Mouse (Mus musculus) embryonic facial prominence, embryonic 13.5 days (tissue): ENCODE data around the gene 4930544D05Rik. TPM values are rescaled to one million over a fixed set of nuclear protein-coding genes. Genes with fewer than 3 reads are reported as not detected.

Source experiments
- ATAC-seq: fragments of 200-750 bp; cut with Nextera tagmentation; 2 replicates; pipeline ENCODE4 v1.8.0; 2017; ENCODE audit warnings: low read depth; ENCODE audit not compliant: insufficient number of reproducible peaks, insufficient read depth, low FRiP score, low TSS enrichment
- H3K27ac ChIP-seq: fragments of 300-500 bp; sonication (generic); 2 replicates; pipeline ENCODE4 v1.5.1; 2015; ENCODE audit warnings: moderate library complexity, mild to moderate bottlenecking, inconsistent platforms
- H3K27me3 ChIP-seq: fragments of 300-500 bp; sonication (generic); 2 replicates; pipeline ENCODE4 v1.6.1; 2015; ENCODE audit warnings: mild to moderate bottlenecking, inconsistent platforms
- H3K36me3 ChIP-seq: fragments of 300-500 bp; sonication (generic); 2 replicates; pipeline ENCODE4 v1.6.1; 2015; ENCODE audit warnings: mild to moderate bottlenecking, inconsistent platforms
- H3K4me1 ChIP-seq: fragments of 300-500 bp; sonication (generic); 2 replicates; pipeline ENCODE4 v1.6.1; 2015; ENCODE audit warnings: inconsistent platforms
- H3K4me2 ChIP-seq: fragments of 300-500 bp; sonication (generic); 2 replicates; pipeline ENCODE4 v1.6.1; 2015; ENCODE audit warnings: moderate library complexity, mild to moderate bottlenecking, inconsistent platforms
- H3K4me3 ChIP-seq: fragments of 300-500 bp; sonication (generic); 2 replicates; pipeline ENCODE4 v1.5.1; 2015; ENCODE audit warnings: mild to moderate bottlenecking, inconsistent platforms
- H3K9ac ChIP-seq: fragments of 300-500 bp; sonication (generic); 2 replicates; pipeline ENCODE4 v1.6.1; 2015; ENCODE audit warnings: mild to moderate bottlenecking, inconsistent platforms
- H3K9me3 ChIP-seq: fragments of 300-500 bp; sonication (generic); 2 replicates; pipeline ENCODE4 v1.6.1; 2016; ENCODE audit warnings: inconsistent platforms
- WGBS: fragments of 180-500 bp; shearing (Covaris S2); methylation state at CpG from one replicate; pipeline ENCODE4 v1.1.7; 2015; ENCODE audit warnings: mixed read lengths; 5-methylcytosine and 5-hydroxymethylcytosine counted together
- polyA plus RNA-seq: library from polyadenylated mRNA; unstranded; fragments of >200 nt; fragmentation: Nextera tagmentation; extraction: Ambion mirVana; gene quantifications from 2 replicates; pipeline ENCODE4 v1.2.1, GENCODE M21; 2015

Gene 4930544D05Rik
- polyA plus RNA-seq, 1 experiment from 2014 or later: not detected

GRCm38 (mm10) chr11:70658942-70659341 lies 43.3 kb downstream of the 4930544D05Rik start:
- H3K36me3 ChIP-seq: peaks cover 34% of the 10 kb centered on the region
- ATAC-seq: no peak
- no peak overlapping the region for H3K4me3 ChIP-seq
- WGBS: 69% methylated on average over 8 of the region's 8 CpGs
- 0 out of 2 replicates have a peak overlapping the region, but pooled peaks have one; percentile 5 for H3K4me2 ChIP-seq
- H3K4me1 ChIP-seq: peaks cover 34% of the 10 kb centered on the region
- H3K9ac ChIP-seq: 0 out of 2 replicates have a peak overlapping the region, but pooled peaks have one; percentile 100
- peak overlapping the region; percentile 14; the same call in 1 of the 2 replicates for H3K27ac ChIP-seq
- H3K9me3 ChIP-seq: no peaks in the 10 kb centered on the region
- no peaks in the 10 kb centered on the region for H3K27me3 ChIP-seq

- 87% methylated on average over 8 of the region's 8 CpGs for WGBS
- Histone ChIP-seq H3K27ac (no peak overlapping the region), H3K4me3 (no peak overlapping the region)
Measured at GRCm38 (mm10) chr11:70660571-70660970, 44.9 kb downstream of the 4930544D05Rik start.

GRCm38 (mm10) chr11:70663101-70663500 lies 47.5 kb downstream of the 4930544D05Rik start:
- Histone ChIP-seq H3K4me2 (no peak overlapping the region), H3K4me1 (peaks cover 21% of the 10 kb centered on the region), H3K9ac (no peak overlapping the region), H3K27me3 (no peaks in the 10 kb centered on the region), H3K4me3 (no peak overlapping the region), H3K27ac (no peak overlapping the region), H3K9me3 (no peaks in the 10 kb centered on the region), H3K36me3 (peaks cover 61% of the 10 kb centered on the region)
- 90% methylated on average over 8 of the region's 8 CpGs for WGBS
- ATAC-seq: no peak

More at GRCm38 (mm10) chr11:70660571-70660970, 44.9 kb downstream of the 4930544D05Rik start:
- no peak overlapping the region for H3K9ac ChIP-seq
- H3K36me3 ChIP-seq: peaks cover 50% of the 10 kb centered on the region
- ATAC-seq: no peak
- no peak overlapping the region for H3K4me2 ChIP-seq
- H3K4me1 ChIP-seq: peaks cover 33% of the 10 kb centered on the region
- no peaks in the 10 kb centered on the region for H3K9me3 ChIP-seq
- no peaks in the 10 kb centered on the region for H3K27me3 ChIP-seq

- peaks cover 61% of the 10 kb centered on the region for H3K36me3 ChIP-seq
Measured at GRCm38 (mm10) chr11:70663957-70664356, 48.3 kb downstream of the 4930544D05Rik start.

GRCm38 (mm10) chr11:70664741-70665140 lies 49.1 kb downstream of the 4930544D05Rik start:
- no peak for ATAC-seq
- Histone ChIP-seq H3K27me3 (no peaks in the 10 kb centered on the region), H3K4me2 (no peak overlapping the region), H3K27ac (no peak overlapping the region), H3K9me3 (no peaks in the 10 kb centered on the region), H3K9ac (no peak overlapping the region), H3K4me3 (no peak overlapping the region), H3K4me1 (peaks cover 14% of the 10 kb centered on the region), H3K36me3 (peaks cover 61% of the 10 kb centered on the region)
- 92% methylated on average over 9 of the region's 9 CpGs for WGBS

More at GRCm38 (mm10) chr11:70663957-70664356, 48.3 kb downstream of the 4930544D05Rik start:
- H3K27ac ChIP-seq: no peak overlapping the region
- peaks cover 14% of the 10 kb centered on the region for H3K4me1 ChIP-seq
- H3K27me3 ChIP-seq: no peaks in the 10 kb centered on the region
- no peak overlapping the region for H3K9ac ChIP-seq
- no peak overlapping the region for H3K4me3 ChIP-seq
- H3K9me3 ChIP-seq: no peaks in the 10 kb centered on the region
- no peak for ATAC-seq
- 88% methylated on average over 6 of the region's 6 CpGs for WGBS
- H3K4me2 ChIP-seq: no peak overlapping the region

Other genes starting within 250 kb of the 4930544D05Rik start
- 37.1 and 42.1 TPM in 2 replicates for gene Pelp1, start 205.8 kb upstream of the 4930544D05Rik start, polyA plus RNA-seq
- gene Arrb2, start 183.2 kb upstream of the 4930544D05Rik start, polyA plus RNA-seq: 18.1 and 19.4 TPM in 2 replicates
- 40.8 and 44.7 TPM in 2 replicates for gene Med11, start 163.9 kb upstream of the 4930544D05Rik start, polyA plus RNA-seq
- gene Zmynd15, start 156.4 kb upstream of the 4930544D05Rik start, polyA plus RNA-seq: 0.59 and 0.78 TPM in 2 replicates
- 2.4 and 2.6 TPM in 2 replicates for gene Cxcl16, start 155.9 kb upstream of the 4930544D05Rik start, polyA plus RNA-seq
- gene Tm4sf5, start 110.6 kb upstream of the 4930544D05Rik start, polyA plus RNA-seq: 0.69 TPM in 1 of 2 replicates, not detected in the other
- 0.56 TPM in 1 of 2 replicates, not detected in the other for gene Vmo1, start 101.2 kb upstream of the 4930544D05Rik start, polyA plus RNA-seq
- gene Gltpd2, start 96.7 kb upstream of the 4930544D05Rik start, polyA plus RNA-seq: 0.45 TPM in 1 of 2 replicates, not detected in the other
- 837 and 839 TPM in 2 replicates for gene Psmb6, start 90.5 kb upstream of the 4930544D05Rik start, polyA plus RNA-seq
- not detected in 2 replicates for gene Gm40193, start 82.9 kb upstream of the 4930544D05Rik start, polyA plus RNA-seq
- 5.3 and 6.5 TPM in 2 replicates for gene Pld2, start 75.8 kb upstream of the 4930544D05Rik start, polyA plus RNA-seq
- 14.6 and 16.5 TPM in 2 replicates for gene Mink1, start 53.0 kb upstream of the 4930544D05Rik start, polyA plus RNA-seq
- gene Chrne, start 3.4 kb downstream of the 4930544D05Rik start, polyA plus RNA-seq: not detected in 2 replicates
- 0.10 and 0.37 TPM in 2 replicates for gene Gp1ba, start 23.3 kb downstream of the 4930544D05Rik start, polyA plus RNA-seq
- gene Rnf167, start 31.4 kb downstream of the 4930544D05Rik start, polyA plus RNA-seq: 131 and 135 TPM in 2 replicates
- 167 and 170 TPM in 2 replicates for gene Slc25a11, start 31.6 kb downstream of the 4930544D05Rik start, polyA plus RNA-seq
- gene Pfn1, start 38.8 kb downstream of the 4930544D05Rik start, polyA plus RNA-seq: 1,478 and 1,672 TPM in 2 replicates
- 18.3 and 19.7 TPM in 2 replicates for gene Eno3, start 41.4 kb downstream of the 4930544D05Rik start, polyA plus RNA-seq
- gene Spag7, start 53.6 kb downstream of the 4930544D05Rik start, polyA plus RNA-seq: 159 and 163 TPM in 2 replicates
- 13.4 TPM in 2 replicates for gene Camta2, start 72.3 kb downstream of the 4930544D05Rik start, polyA plus RNA-seq
- 1.1 and 1.3 TPM in 2 replicates for gene Inca1, start 84.3 kb downstream of the 4930544D05Rik start, polyA plus RNA-seq
- gene Kif1c, start 84.7 kb downstream of the 4930544D05Rik start, polyA plus RNA-seq: 4.2 and 4.5 TPM in 2 replicates
- gene Zfp3, start 148.4 kb downstream of the 4930544D05Rik start, polyA plus RNA-seq: 6.0 and 7.6 TPM in 2 replicates
- 0.25 TPM in 1 of 2 replicates, not detected in the other for gene Scimp, start 196.7 kb downstream of the 4930544D05Rik start, polyA plus RNA-seq
- gene Rabep1, start 228.9 kb downstream of the 4930544D05Rik start, polyA plus RNA-seq: 46.2 and 46.3 TPM in 2 replicates